Mouse (Mus musculus) cerebellum, adult 11 months (tissue): Measurements from ENCODE around the gene Vmn2r109.
"Not testable (repeated sequence)": the region's sequence is repeated elsewhere in the genome, so short reads cannot be mapped to it uniquely, and the experiment has no call there.

Experiments
- DNase-seq: peaks from one replicate; pipeline ENCODE4 v3.0.0; 2022

The Vmn2r109 gene

DNA sequence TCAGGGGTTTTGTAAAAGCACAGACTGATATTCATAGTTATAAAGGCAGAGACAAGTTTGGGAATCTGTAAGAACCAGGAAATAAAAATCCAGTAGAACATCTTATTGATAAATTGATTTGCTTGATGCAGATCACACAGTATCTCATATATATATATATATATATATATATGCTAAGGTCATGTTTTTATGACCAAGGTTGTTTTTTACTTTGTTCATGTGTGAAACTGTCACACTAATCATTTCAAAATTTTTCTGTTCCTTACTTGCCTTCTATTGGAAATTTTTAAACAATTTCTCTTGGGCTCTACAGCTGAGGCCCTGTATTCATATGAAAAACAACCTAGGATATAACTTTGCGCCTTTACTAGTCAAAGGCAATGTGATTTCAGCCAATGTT, at the start of gene Vmn2r109:
Vmn2r109 (minus strand) TSS at position 101 of the 400 bp plus-strand sequence.
- no peak for DNase-seq

GRCm38 (mm10) chr17:20596323-20596722, 31.8 kb upstream of the Vmn2r109 start, which contains the start of gene Vmn2r110:
Gene Vmn2r110 (minus strand): TSS chr17:20596423.
- DNase-seq: no peak

DNA sequence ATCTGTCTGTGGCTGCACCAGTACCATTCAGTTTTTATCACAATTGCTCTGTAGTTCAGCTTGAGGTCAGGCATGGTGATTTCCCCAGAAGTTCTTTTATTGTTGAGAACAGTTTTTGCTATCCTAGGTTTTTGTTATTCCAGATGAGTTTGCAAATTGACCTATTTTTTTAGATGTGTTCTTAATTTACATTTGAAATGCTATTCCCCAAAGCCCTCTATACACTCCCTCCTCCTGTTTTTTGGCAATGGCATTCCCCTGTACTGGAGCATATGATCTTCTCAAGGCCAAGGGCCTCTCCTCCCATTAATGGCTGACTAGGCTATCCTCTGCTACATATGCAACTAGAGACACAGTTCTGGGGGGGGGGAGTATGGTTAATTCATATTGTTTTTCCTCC, 56.3 kb downstream of the Vmn2r109 start:
- DNase-seq: not testable (repeated sequence)

GRCm38 (mm10) chr17:20497858-20498257, 66.7 kb downstream of the Vmn2r109 start, which contains the start of gene Vmn1r225:
Gene Vmn1r225 (plus strand): TSS chr17:20498158.
- no peak for DNase-seq
